Mouse (Mus musculus) myocyte (in vitro differentiated cells): ENCODE data around the gene Banf2. TPM values are rescaled to one million over a fixed set of nuclear protein-coding genes. Genes with fewer than 3 reads are reported as not detected.

Experiments
- H3K27me3 ChIP-seq: one replicate; pipeline ENCODE4 v1.6.1; 2011; ENCODE audit not compliant: control insufficient read depth, insufficient read depth, insufficient read length
- H3K36me3 ChIP-seq: one replicate; pipeline ENCODE4 v1.6.1; 2011; ENCODE audit not compliant: control insufficient read depth, insufficient read depth
- H3K4me2 ChIP-seq: one replicate; pipeline ENCODE4 v1.6.1; 2011; ENCODE audit warnings: low read depth, control low read depth
- H3K4me3 ChIP-seq: one replicate; pipeline ENCODE4 v1.5.1; 2011; ENCODE audit warnings: mild to moderate bottlenecking, control low read depth, moderate library complexity
- H3K79me2 ChIP-seq: one replicate; pipeline ENCODE4 v1.6.1; 2011; ENCODE audit not compliant: control insufficient read depth, insufficient read depth
- H3ac ChIP-seq: one replicate; pipeline ENCODE4 v1.6.1; 2011; ENCODE audit not compliant: control insufficient read depth, insufficient read length
- CEBPB ChIP-seq: IDR thresholded peaks from 2 replicates; pipeline ENCODE4 v1.6.1; 2011; ENCODE audit warnings: mild to moderate bottlenecking, moderate library complexity; ENCODE audit not compliant: poor library complexity, insufficient read depth, severe bottlenecking
- E2F4 ChIP-seq: IDR thresholded peaks from one replicate; pipeline ENCODE4 v1.6.1; 2011; ENCODE audit warnings: mild to moderate bottlenecking, control low read depth, moderate library complexity; ENCODE audit not compliant: insufficient read depth
- MAX ChIP-seq: IDR thresholded peaks from one replicate; pipeline ENCODE4 v1.6.1; 2011; ENCODE audit warnings: low read depth, mild to moderate bottlenecking, control low read depth
- MYOD1 ChIP-seq, 3 experiments: IDR thresholded peaks; one replicate each; pipeline ENCODE4 v1.6.1; 2011; ENCODE audit warnings: control low read depth in 2 of 3, low read depth in 2 of 3, mild to moderate bottlenecking in 2 of 3, moderate library complexity in 1 of 3; ENCODE audit not compliant: insufficient read length in 2 of 3, control insufficient read depth in 1 of 3
- MYOG ChIP-seq, 3 experiments: IDR thresholded peaks; one replicate each; pipeline ENCODE4 v1.6.1; 2011; ENCODE audit warnings: control low read depth in 2 of 3, low read depth in 2 of 3, mild to moderate bottlenecking in 2 of 3; ENCODE audit not compliant: insufficient read length in 2 of 3, control insufficient read depth in 1 of 3, insufficient read depth in 1 of 3
- POLR2A ChIP-seq: IDR thresholded peaks from one replicate; pipeline ENCODE4 v1.6.1; 2011; ENCODE audit warnings: low read depth, mild to moderate bottlenecking, control low read depth, moderate library complexity; ENCODE audit not compliant: insufficient read length
- POLR2AphosphoS2 ChIP-seq: IDR thresholded peaks from one replicate; pipeline ENCODE4 v1.6.1; 2011; ENCODE audit warnings: low read depth, control low read depth; ENCODE audit not compliant: insufficient read length
- REST ChIP-seq: IDR thresholded peaks from one replicate; pipeline ENCODE4 v1.6.1; 2011; ENCODE audit warnings: mild to moderate bottlenecking, control low read depth, moderate library complexity; ENCODE audit not compliant: insufficient read depth, insufficient read length
- SRF ChIP-seq: IDR thresholded peaks from one replicate; pipeline ENCODE4 v1.6.1; 2011; ENCODE audit warnings: low read depth; ENCODE audit not compliant: control insufficient read depth, insufficient read length
- TCF12 ChIP-seq: IDR thresholded peaks from one replicate; pipeline ENCODE4 v1.6.1; 2011; ENCODE audit warnings: mild to moderate bottlenecking, control low read depth; ENCODE audit not compliant: poor library complexity, insufficient read depth, severe bottlenecking
- TCF3 ChIP-seq: IDR thresholded peaks from one replicate; pipeline ENCODE4 v1.6.1; 2011; ENCODE audit warnings: low read depth, control low read depth; ENCODE audit not compliant: insufficient read length
- USF1 ChIP-seq: IDR thresholded peaks from one replicate; pipeline ENCODE4 v1.6.1; 2011; ENCODE audit warnings: low read depth, mild to moderate bottlenecking, control low read depth, moderate library complexity
- polyA plus RNA-seq: library from polyadenylated mRNA; unstranded; fragments of >200 nt; fragmentation: generic; extraction: Trizol; gene quantifications from one replicate; pipeline ENCODE4 v1.2.1, GENCODE M21; 2012; ENCODE audit warnings: missing spikeins

Gene Banf2
- polyA plus RNA-seq, 1 experiment: not detected

GRCm38 (mm10) chr2:144019971-144020370, 12.9 kb upstream of the Banf2 start:
- Histone ChIP-seq H3K4me2 (peak overlapping the region; percentile 54), H3ac (no peak overlapping the region), H3K27me3 (no peaks in the 10 kb centered on the region), H3K4me3 (no peak overlapping the region), H3K36me3 (no peaks in the 10 kb centered on the region), H3K79me2 (no peaks in the 10 kb centered on the region)
- TF ChIP-seq CEBPB (peak; percentile 84), E2F4 (no peak)

- no peak for TF ChIP-seq POLR2AphosphoS2
- no peak for TF ChIP-seq TCF3
- TF ChIP-seq MYOD1 (IDR thresholded peaks at IDR 0.05; ENCODE audit: control insufficient read depth in 1 of 3, insufficient read length in 2 of 3, low read depth in 2 of 3): no peak
- no peak for TF ChIP-seq USF1
- no peak for TF ChIP-seq TCF12
- no peak for TF ChIP-seq MYOG (IDR thresholded peaks at IDR 0.05; ENCODE audit: control insufficient read depth in 1 of 3, insufficient read depth in 1 of 3, insufficient read length in 2 of 3, low read depth in 2 of 3)
- Histone ChIP-seq H3K36me3 (no peaks in the 10 kb centered on the region), H3K27me3 (peaks cover 5% of the 10 kb centered on the region), H3ac (no peak overlapping the region), H3K4me3 (no peak overlapping the region), H3K79me2 (no peaks in the 10 kb centered on the region), H3K4me2 (no peak overlapping the region)
These were observed 10.4 kb upstream of the Banf2 start for GRCm38 (mm10) chr2:144022441-144022840.

GRCm38 (mm10) chr2:144025361-144025760, 7.5 kb upstream of the Banf2 start:
- Histone ChIP-seq H3ac (no peak overlapping the region), H3K79me2 (no peaks in the 10 kb centered on the region), H3K36me3 (no peaks in the 10 kb centered on the region), H3K4me3 (no peak overlapping the region), H3K4me2 (no peak overlapping the region), H3K27me3 (peaks cover 5% of the 10 kb centered on the region)
- no peak for TF ChIP-seq MAX
- no peak for TF ChIP-seq REST
- TF ChIP-seq POLR2A: no peak
- TF ChIP-seq MYOD1 (IDR thresholded peaks at IDR 0.05; ENCODE audit: control insufficient read depth in 1 of 3, insufficient read length in 2 of 3, low read depth in 2 of 3): no peak
- TF ChIP-seq E2F4: no peak
- TF ChIP-seq MYOG (IDR thresholded peaks at IDR 0.05; ENCODE audit: control insufficient read depth in 1 of 3, insufficient read depth in 1 of 3, insufficient read length in 2 of 3, low read depth in 2 of 3): no peak
- TF ChIP-seq CEBPB: no peak
- no peak for TF ChIP-seq SRF
- TF ChIP-seq TCF3: no peak
- TF ChIP-seq TCF12: no peak

GRCm38 (mm10) chr2:144026456-144026855, 6.4 kb upstream of the Banf2 start:
- Histone ChIP-seq H3K79me2 (no peaks in the 10 kb centered on the region), H3K4me2 (no peak overlapping the region), H3ac (no peak overlapping the region), H3K27me3 (peaks cover 10% of the 10 kb centered on the region), H3K36me3 (no peaks in the 10 kb centered on the region), H3K4me3 (no peak overlapping the region)
- TF ChIP-seq POLR2AphosphoS2: no peak
- TF ChIP-seq E2F4: no peak
- TF ChIP-seq TCF3: no peak
- no peak for TF ChIP-seq TCF12
- TF ChIP-seq POLR2A: no peak
- TF ChIP-seq CEBPB: no peak
- TF ChIP-seq USF1: no peak
- TF ChIP-seq REST: no peak
- TF ChIP-seq MYOG (IDR thresholded peaks at IDR 0.05; ENCODE audit: control insufficient read depth in 1 of 3, insufficient read depth in 1 of 3, insufficient read length in 2 of 3, low read depth in 2 of 3): no peak
- no peak for TF ChIP-seq SRF

- Histone ChIP-seq H3K4me3 (no peak overlapping the region), H3K36me3 (no peaks in the 10 kb centered on the region), H3ac (no peak overlapping the region), H3K79me2 (no peaks in the 10 kb centered on the region), H3K27me3 (peaks cover 11% of the 10 kb centered on the region), H3K4me2 (no peak overlapping the region)
- TF ChIP-seq TCF3: no peak
- TF ChIP-seq CEBPB: no peak
- no peak for TF ChIP-seq REST
- TF ChIP-seq USF1: no peak
- no peak for TF ChIP-seq TCF12
- TF ChIP-seq MAX: no peak
- TF ChIP-seq MYOD1 (IDR thresholded peaks at IDR 0.05; ENCODE audit: control insufficient read depth in 1 of 3, insufficient read length in 2 of 3, low read depth in 2 of 3): no peak
These were observed 2.1 kb upstream of the Banf2 start for GRCm38 (mm10) chr2:144030791-144031190.

GRCm38 (mm10) chr2:144044726-144045125, 11.9 kb downstream of the Banf2 start:
- no peak overlapping the region for H3K4me3 ChIP-seq
- H3K79me2 ChIP-seq: no peaks in the 10 kb centered on the region
- no peak overlapping the region for H3ac ChIP-seq
- H3K36me3 ChIP-seq: no peaks in the 10 kb centered on the region
- TF ChIP-seq MYOD1 (IDR thresholded peaks at IDR 0.05; ENCODE audit: control insufficient read depth in 1 of 3, insufficient read length in 2 of 3, low read depth in 2 of 3) (no peak), TCF12 (no peak), POLR2AphosphoS2 (no peak), POLR2A (no peak), SRF (no peak), MAX (no peak), USF1 (no peak), CEBPB (no peak), MYOG (IDR thresholded peaks at IDR 0.05; ENCODE audit: control insufficient read depth in 1 of 3, insufficient read depth in 1 of 3, insufficient read length in 2 of 3, low read depth in 2 of 3) (no peak), TCF3 (no peak), E2F4 (no peak), REST (no peak)
- H3K4me2 ChIP-seq: no peak overlapping the region
- peaks cover 24% of the 10 kb centered on the region for H3K27me3 ChIP-seq
